Comparison of ENCODE assay signal across 22 mouse cellular contexts in the genomic region with DNA sequence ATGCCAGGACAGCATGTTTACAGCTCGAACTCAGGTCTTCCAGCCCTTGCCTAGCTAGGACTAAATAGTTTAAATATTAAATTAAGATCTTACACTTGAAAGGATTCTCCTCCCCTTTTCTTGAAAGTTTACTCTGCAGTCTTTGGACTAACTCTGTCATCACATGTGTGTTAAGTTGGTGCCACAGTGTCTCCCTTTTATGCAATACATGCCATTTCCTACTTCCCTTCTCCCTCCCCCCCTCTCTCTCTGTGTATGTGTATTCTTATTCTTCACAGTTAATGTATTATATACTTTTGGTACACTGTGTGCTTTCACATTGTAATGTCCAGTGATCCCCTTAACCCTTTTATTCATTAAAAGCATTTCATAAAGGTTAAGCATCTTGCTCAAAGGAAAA.
"Had no signal": no experiment of that assay in that cellular context is flagged by ENCODE, and none has a peak within 500 bp of the region (broad histone marks: within the 10 kb centered on the region; RNA-seq: fewer than 3 reads in every experiment).

No protein-coding gene starts in this region.

- H3K9me3 ChIP-seq: heart, embryonic 13.5 days; heart, embryonic 15.5 days; hindbrain, embryonic 13.5 days; hindbrain, embryonic 15.5 days; limb, embryonic 13.5 days; limb, embryonic 15.5 days; liver, embryonic 12.5 days had no signal

- DNase-seq: gastrocnemius, adult 2 months; gastrocnemius, postnatal 10 days; gastrocnemius, postnatal 25 days; heart, adult 11 months; heart, adult 2 months; heart, postnatal 14 days; heart, postnatal 36 days; kidney, adult 11 months; kidney, postnatal 10 days; kidney, postnatal 25 days; left cerebral cortex, postnatal 4 days had no signal

- H3K36me3 ChIP-seq: heart, embryonic 13.5 days; heart, embryonic 15.5 days; hindbrain, embryonic 13.5 days; hindbrain, embryonic 15.5 days; limb, embryonic 13.5 days; limb, embryonic 15.5 days; liver, embryonic 12.5 days had no signal

- H3K9ac ChIP-seq: heart, embryonic 13.5 days; heart, embryonic 15.5 days; hindbrain, embryonic 13.5 days; hindbrain, embryonic 15.5 days; limb, embryonic 13.5 days; limb, embryonic 15.5 days; liver, embryonic 12.5 days; liver, embryonic 14.5 days had no signal

- H3K4me3 ChIP-seq: gastrocnemius, adult 2 months; heart, adult 2 months; heart, embryonic 13.5 days; heart, embryonic 15.5 days; hindbrain, embryonic 13.5 days; hindbrain, embryonic 15.5 days; limb, embryonic 13.5 days; limb, embryonic 15.5 days; liver, embryonic 12.5 days had no signal

- H3K4me2 ChIP-seq: heart, embryonic 11.5 days; heart, embryonic 13.5 days; heart, embryonic 15.5 days; hindbrain, embryonic 13.5 days; hindbrain, embryonic 15.5 days; limb, embryonic 13.5 days; limb, embryonic 15.5 days; liver, embryonic 12.5 days had no signal

- ATAC-seq: hindbrain, postnatal 0 days; intestine, embryonic 16.5 days; liver, embryonic 12.5 days had no signal

- H3K27ac ChIP-seq: gastrocnemius, adult 2 months; heart, adult 2 months; heart, embryonic 13.5 days; heart, embryonic 15.5 days; hindbrain, embryonic 15.5 days; hindbrain, postnatal 0 days; limb, embryonic 13.5 days; limb, embryonic 15.5 days; liver, embryonic 12.5 days; liver, embryonic 14.5 days had no signal

- H3K4me1 ChIP-seq: heart, embryonic 13.5 days; heart, embryonic 15.5 days; hindbrain, embryonic 15.5 days; limb, embryonic 13.5 days; limb, embryonic 15.5 days; liver, embryonic 12.5 days had no signal

- H3K27me3 ChIP-seq: heart, embryonic 13.5 days; heart, embryonic 15.5 days; hindbrain, embryonic 13.5 days; hindbrain, embryonic 15.5 days; limb, embryonic 13.5 days; limb, embryonic 15.5 days; liver, embryonic 12.5 days had no signal
